9 mouse cellular contexts compared by ENCODE assay signal in genomic region chr19:18834971-18835370, GRCm38 (mm10).
DNase-seq lines count a peak whose midpoint lies in the region; ATAC-seq lines count a peak whose summit lies in the region.
"Had no signal": no experiment of that assay in that cellular context is flagged by ENCODE, and none has a peak within 500 bp of the region (broad histone marks: within the 10 kb centered on the region; RNA-seq: fewer than 3 reads in every experiment).

No protein-coding gene starts in this region.

- ATAC-seq in forebrain, embryonic 12.5 days (ENCODE audit: low FRiP score), result 0 out of 2 replicates have a peak, but pooled peaks have one; percentile 23
- no peak for ATAC-seq in limb, embryonic 11.5 days (ENCODE audit: insufficient number of reproducible peaks, low FRiP score, low TSS enrichment, low read depth)

- no peaks in the 10 kb centered on the region for H3K9me3 ChIP-seq in forebrain, embryonic 12.5 days
- H3K9me3 ChIP-seq in limb, embryonic 11.5 days (ENCODE audit: control insufficient read depth, low read length), result no peaks in the 10 kb centered on the region
- H3K9me3 ChIP-seq: heart, embryonic 13.5 days had no signal

- H3K36me3 ChIP-seq in forebrain, embryonic 12.5 days (replicated peaks), result no peaks in the 10 kb centered on the region
- H3K36me3 ChIP-seq in limb, embryonic 11.5 days (ENCODE audit: control insufficient read depth, insufficient read depth, low read length), result no peaks in the 10 kb centered on the region
- H3K36me3 ChIP-seq: heart, embryonic 13.5 days had no signal

- peak; percentile 23 to 47 for DNase-seq in urinary bladder, adult 18-20 months (ENCODE audit: low spot score in 2 of 2)
- DNase-seq in urinary bladder, postnatal 10 days (ENCODE audit: low spot score), result no peak
- DNase-seq in c-Kit-positive CD71-negative TER-119-negative erythroid progenitor cells, embryonic 14.5 days (ENCODE audit: low read depth), result peak; percentile 28
- DNase-seq in kidney, adult 8-10 months, result peak; percentile 23 to 58
- peak; percentile 85 for DNase-seq in limb, embryonic 11.5 days (ENCODE audit: low spot score)
- DNase-seq in ovary, postnatal 10 days (ENCODE audit: low spot score), result peak; percentile 11
- peak; percentile 48 for DNase-seq in thymus, postnatal 14 days

- H3K9ac ChIP-seq in forebrain, embryonic 12.5 days, result no peak overlapping the region
- H3K9ac ChIP-seq in limb, embryonic 11.5 days (ENCODE audit: low read length), result no peak overlapping the region
- H3K9ac ChIP-seq: heart, embryonic 13.5 days had no signal

- no peak overlapping the region for H3K4me3 ChIP-seq in forebrain, embryonic 12.5 days (replicated peaks)
- no peak overlapping the region for H3K4me3 ChIP-seq in limb, embryonic 11.5 days (ENCODE audit: low read depth, low read length)
- H3K4me3 ChIP-seq: heart, embryonic 13.5 days had no signal

- H3K27ac ChIP-seq in forebrain, embryonic 12.5 days, result no peak overlapping the region
- no peak overlapping the region for H3K27ac ChIP-seq in limb, embryonic 11.5 days (replicated peaks; ENCODE audit: low read depth, low read length)
- H3K27ac ChIP-seq: heart, embryonic 13.5 days had no signal

- WGBS in forebrain, embryonic 12.5 days, result 11% methylated on average over 6 of the region's 6 CpGs
- WGBS in limb, embryonic 11.5 days, result 12% methylated on average over 6 of the region's 6 CpGs

- H3K27me3 ChIP-seq in forebrain, embryonic 12.5 days, result no peaks in the 10 kb centered on the region
- H3K27me3 ChIP-seq in limb, embryonic 11.5 days (ENCODE audit: control insufficient read depth, insufficient read depth, low read length), result no peaks in the 10 kb centered on the region
- H3K27me3 ChIP-seq: heart, embryonic 13.5 days had no signal

- no peaks in the 10 kb centered on the region for H3K4me1 ChIP-seq in forebrain, embryonic 12.5 days
- no peaks in the 10 kb centered on the region for H3K4me1 ChIP-seq in limb, embryonic 11.5 days (ENCODE audit: control insufficient read depth, insufficient read depth, low read length)
- H3K4me1 ChIP-seq: heart, embryonic 13.5 days had no signal

- H3K4me2 ChIP-seq in forebrain, embryonic 12.5 days, result no peak overlapping the region
- H3K4me2 ChIP-seq in limb, embryonic 11.5 days (ENCODE audit: low read depth, severe bottlenecking), result no peak overlapping the region
- H3K4me2 ChIP-seq: heart, embryonic 13.5 days had no signal
